Mouse (Mus musculus) C2C12 (cell line): ENCODE results near the gene Olfr222.

Experiments
- CEBPB ChIP-seq: IDR thresholded peaks from one replicate; pipeline ENCODE4 v1.6.1; 2011; ENCODE audit warnings: low read depth, mild to moderate bottlenecking, control low read depth, moderate library complexity
- CTCF ChIP-seq: IDR thresholded peaks from one replicate; pipeline ENCODE4 v1.5.1; 2011; ENCODE audit not compliant: control insufficient read depth, insufficient read depth, insufficient read length
- MAX ChIP-seq: IDR thresholded peaks from one replicate; pipeline ENCODE4 v1.6.1; 2011; ENCODE audit warnings: mild to moderate bottlenecking, control low read depth

GRCm38 (mm10) chr11:59562837-59563236, 13.2 kb downstream of the Olfr222 start:
- TF ChIP-seq CTCF: no peak
- no peak for TF ChIP-seq CEBPB
- TF ChIP-seq MAX: no peak
